Mouse (Mus musculus) cerebellum, adult 2 months (tissue): ENCODE data around the gene Unc50. TPM values are rescaled to one million over a fixed set of nuclear protein-coding genes. Genes with fewer than 3 reads are reported as not detected.

ENCODE experiments used
- DNase-seq, 2 experiments: peaks; one replicate each; pipeline ENCODE4 v3.0.0; 2021
- H3K27ac ChIP-seq: fragments of 200-500 bp; 2 replicates; pipeline ENCODE4 v1.5.1; 2012; ENCODE audit warnings: low read length, control low read depth, inconsistent platforms; ENCODE audit not compliant: insufficient read depth
- H3K27me3 ChIP-seq: fragments of 200-500 bp; 2 replicates; pipeline ENCODE4 v1.6.1; 2012; ENCODE audit warnings: inconsistent platforms, mild to moderate bottlenecking, low read length, moderate library complexity; ENCODE audit not compliant: control insufficient read depth, insufficient read depth
- H3K4me1 ChIP-seq: fragments of 200-500 bp; 2 replicates; pipeline ENCODE4 v1.6.1; 2011; ENCODE audit warnings: low read length; ENCODE audit not compliant: control insufficient read depth, insufficient read depth
- H3K4me3 ChIP-seq: fragments of 200-500 bp; replicated peaks from 2 replicates; pipeline ENCODE3; 2011; ENCODE audit warnings: mild to moderate bottlenecking, low read depth, low read length, control low read depth; ENCODE audit not compliant: insufficient read depth
- CTCF ChIP-seq: fragments of 200-500 bp; IDR thresholded peaks from 2 replicates; pipeline ENCODE4 v1.5.1; 2011; ENCODE audit warnings: low read depth, mild to moderate bottlenecking, control low read depth, low read length, moderate library complexity, borderline replicate concordance; ENCODE audit not compliant: insufficient read depth
- POLR2A ChIP-seq: fragments of 200-500 bp; IDR thresholded peaks from 2 replicates; pipeline ENCODE4 v1.6.1; 2011; ENCODE audit warnings: low read length, control low read depth, borderline replicate concordance; ENCODE audit not compliant: insufficient read depth
- WGBS: fragments of 180-500 bp; shearing (Covaris S2); methylation state at CpG from one replicate; pipeline ENCODE4 v1.1.7; 2018; 5-methylcytosine and 5-hydroxymethylcytosine counted together
- polyA plus RNA-seq: library from polyadenylated mRNA; depleted of rRNA; stranded (reverse); fragments of >200 nt; gene quantifications from 2 replicates; pipeline ENCODE4 v1.2.3, GENCODE M21; 2012

Unc50 gene
- polyA plus RNA-seq, 1 experiment, result 96.5 TPM

- Histone ChIP-seq H3K27ac (no peak overlapping the region), H3K27me3 (no peaks in the 10 kb centered on the region), H3K4me3 (no peak overlapping the region)
These were observed 30.2 kb upstream of the Unc50 start for GRCm38 (mm10) chr1:37399734-37400133.

GRCm38 (mm10) chr1:37401687-37402086 is 28.3 kb upstream of the Unc50 start:
- Histone ChIP-seq H3K4me1 (peaks cover 10% of the 10 kb centered on the region), H3K27ac (no peak overlapping the region), H3K4me3 (no peak overlapping the region), H3K27me3 (no peaks in the 10 kb centered on the region)
- TF ChIP-seq POLR2A, result no peak
- TF ChIP-seq CTCF, result peak; percentile 96
- peak; percentile 79 for DNase-seq
- 34% methylated on average over 4 of the region's 4 CpGs for WGBS

More at GRCm38 (mm10) chr1:37399734-37400133, 30.2 kb upstream of the Unc50 start:
- no peak for DNase-seq
- TF ChIP-seq POLR2A, result no peak
- no peak for TF ChIP-seq CTCF
- WGBS, result 73% methylated on average over 8 of the region's 8 CpGs
- H3K4me1 ChIP-seq, result peaks cover 10% of the 10 kb centered on the region

- peaks cover 15% of the 10 kb centered on the region for H3K4me1 ChIP-seq
- no peak for DNase-seq
- 0 out of 2 replicates have a peak overlapping the region, but pooled peaks have one; percentile 14 for H3K27ac ChIP-seq
- TF ChIP-seq CTCF (no peak), POLR2A (no peak)
- no peaks in the 10 kb centered on the region for H3K27me3 ChIP-seq
- 61% methylated on average over 2 of the region's 2 CpGs for WGBS
- H3K4me3 ChIP-seq, result no peak overlapping the region
These were observed 24.8 kb upstream of the Unc50 start for GRCm38 (mm10) chr1:37405137-37405536.

GRCm38 (mm10) chr1:37407228-37407627 is 22.7 kb upstream of the Unc50 start:
- Histone ChIP-seq H3K27me3 (no peaks in the 10 kb centered on the region), H3K4me3 (no peak overlapping the region), H3K4me1 (peaks cover 16% of the 10 kb centered on the region), H3K27ac (no peak overlapping the region)
- no peak for DNase-seq
- TF ChIP-seq POLR2A (no peak), CTCF (no peak)
- 67% methylated on average over 8 of the region's 8 CpGs for WGBS

- no peak for TF ChIP-seq POLR2A
- TF ChIP-seq CTCF, result no peak
- 89% methylated on average over 8 of the region's 8 CpGs for WGBS
- peaks cover 13% of the 10 kb centered on the region for H3K4me1 ChIP-seq
- no peak for DNase-seq
- no peak overlapping the region for H3K4me3 ChIP-seq
- H3K27me3 ChIP-seq, result no peaks in the 10 kb centered on the region
- H3K27ac ChIP-seq, result no peak overlapping the region
These were observed 21.9 kb upstream of the Unc50 start for GRCm38 (mm10) chr1:37408059-37408458.

GRCm38 (mm10) chr1:37408678-37409077 is 21.3 kb upstream of the Unc50 start:
- Histone ChIP-seq H3K27me3 (no peaks in the 10 kb centered on the region), H3K4me1 (peaks cover 13% of the 10 kb centered on the region), H3K27ac (no peak overlapping the region), H3K4me3 (no peak overlapping the region)
- DNase-seq, result no peak
- 67% methylated on average over 3 of the region's 3 CpGs for WGBS
- TF ChIP-seq POLR2A, result no peak
- TF ChIP-seq CTCF, result no peak

GRCm38 (mm10) chr1:37409647-37410046 is 20.3 kb upstream of the Unc50 start:
- Histone ChIP-seq H3K27me3 (no peaks in the 10 kb centered on the region), H3K27ac (peak overlapping the region; percentile 51; the same call in 1 of the 2 replicates), H3K4me1 (peaks cover 13% of the 10 kb centered on the region), H3K4me3 (no peak overlapping the region)
- peak in 1 of 2 experiments; percentile 39 for DNase-seq
- TF ChIP-seq CTCF, result no peak
- TF ChIP-seq POLR2A, result no peak

GRCm38 (mm10) chr1:37415394-37415793 is 14.5 kb upstream of the Unc50 start:
- Histone ChIP-seq H3K4me3 (no peak overlapping the region), H3K4me1 (peaks cover 5% of the 10 kb centered on the region), H3K27me3 (no peaks in the 10 kb centered on the region), H3K27ac (no peak overlapping the region)
- TF ChIP-seq POLR2A (no peak), CTCF (no peak)
- 89% methylated on average over 1 of the region's 1 CpGs for WGBS
- no peak for DNase-seq
